Mouse (Mus musculus) forebrain, embryonic 11.5 days (tissue): ENCODE data around the gene Med19. TPM values are rescaled to one million over a fixed set of nuclear protein-coding genes. Genes with fewer than 3 reads are reported as not detected.

Experiments used
- polyA plus RNA-seq: library from polyadenylated mRNA; unstranded; fragments of >200 nt; fragmentation: Nextera tagmentation; extraction: Ambion mirVana; gene quantifications from 2 replicates; pipeline ENCODE4 v1.2.1, GENCODE M21; 2014

The Med19 gene
- polyA plus RNA-seq, 1 experiment from 2014 or later = 68.3 TPM

Other genes with a start within 250 kb of the Med19 start
- gene Tfpi, start 201.6 kb upstream of the Med19 start, polyA plus RNA-seq = 9.0 and 9.9 TPM in 2 replicates
- gene Ctnnd1, start 27.6 kb upstream of the Med19 start, polyA plus RNA-seq = 33.4 and 36.2 TPM in 2 replicates
- 0.36 and 0.77 TPM in 2 replicates for gene Btbd18, start 19.3 kb upstream of the Med19 start, polyA plus RNA-seq
- 494 and 502 TPM in 2 replicates for gene Selenoh, start 7.6 kb upstream of the Med19 start, polyA plus RNA-seq
- not detected in 2 replicates for gene Gm28635, start 361 bp upstream of the Med19 start, polyA plus RNA-seq
- gene Tmx2, start 738 bp downstream of the Med19 start, polyA plus RNA-seq = 177 and 184 TPM in 2 replicates
- gene Zdhhc5, start 36.8 kb downstream of the Med19 start, polyA plus RNA-seq = 27.7 and 28.4 TPM in 2 replicates
- 44.5 and 45.1 TPM in 2 replicates for gene Clp1, start 48.9 kb downstream of the Med19 start, polyA plus RNA-seq
- gene Ypel4, start 55.7 kb downstream of the Med19 start, polyA plus RNA-seq = 12.7 and 13.2 TPM in 2 replicates
- gene Gm19426, start 65.3 kb downstream of the Med19 start, polyA plus RNA-seq = 3.7 and 4.3 TPM in 2 replicates
- gene Serping1, start 97.0 kb downstream of the Med19 start, polyA plus RNA-seq = 30.4 and 35.7 TPM in 2 replicates
- 36.6 and 38.4 TPM in 2 replicates for gene Ube2l6, start 120.4 kb downstream of the Med19 start, polyA plus RNA-seq
- not detected in 2 replicates for gene Smtnl1, start 144.2 kb downstream of the Med19 start, polyA plus RNA-seq
- 43.0 and 43.4 TPM in 2 replicates for gene Timm10, start 148.6 kb downstream of the Med19 start, polyA plus RNA-seq
- gene Slc43a1, start 160.4 kb downstream of the Med19 start, polyA plus RNA-seq = 22.0 and 27.5 TPM in 2 replicates
- gene Rtn4rl2, start 208.3 kb downstream of the Med19 start, polyA plus RNA-seq = 5.2 and 6.5 TPM in 2 replicates